In the genomic region with DNA sequence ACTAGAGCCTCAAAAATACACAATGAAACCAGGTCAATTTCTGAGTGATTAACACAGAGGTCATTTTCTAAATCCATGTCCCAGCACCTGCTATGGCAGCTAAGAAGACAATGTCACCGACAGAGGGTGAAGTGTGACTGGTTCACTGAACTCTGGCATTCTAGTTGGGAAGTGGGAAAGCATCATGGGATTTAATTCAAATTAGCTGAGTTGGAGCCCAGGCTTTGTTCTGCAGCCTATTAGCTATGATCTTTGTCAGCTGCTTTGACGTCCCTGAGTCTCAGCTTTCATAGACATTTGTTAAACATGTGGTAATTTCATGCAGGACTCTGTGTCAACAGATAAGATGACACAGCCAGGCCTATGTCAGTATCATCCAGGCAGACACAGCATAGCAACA, we compare ENCODE assay signal across 27 mouse cellular contexts. TPM values are rescaled to one million over a fixed set of nuclear protein-coding genes. Genes with fewer than 3 reads are reported as not detected.
DNase-seq lines count a peak whose midpoint lies in the region; ATAC-seq and TF ChIP-seq lines count a peak whose summit lies in the region.
"Had no signal": no experiment of that assay in that cellular context is flagged by ENCODE, and none has a peak within 500 bp of the region (broad histone marks: within the 10 kb centered on the region; RNA-seq: fewer than 3 reads in every experiment).

No protein-coding gene starts in this region.

- H3K27me3 ChIP-seq in embryonic facial prominence, embryonic 14.5 days (replicated peaks; ENCODE audit: control insufficient read depth, insufficient read depth, low read length): no peaks in the 10 kb centered on the region
- H3K27me3 ChIP-seq in embryonic facial prominence, embryonic 10.5 days (replicated peaks; ENCODE audit: low read depth, poor library complexity, severe bottlenecking): no peaks in the 10 kb centered on the region
- H3K27me3 ChIP-seq in midbrain, embryonic 11.5 days (ENCODE audit: control insufficient read depth, insufficient read depth, low read length): no peaks in the 10 kb centered on the region
- no peaks in the 10 kb centered on the region for H3K27me3 ChIP-seq in midbrain, postnatal 0 days (ENCODE audit: insufficient read depth, low read length)
- H3K27me3 ChIP-seq: embryonic facial prominence, embryonic 13.5 days; heart, embryonic 12.5 days; heart, embryonic 15.5 days; hindbrain, embryonic 15.5 days had no signal

- H3K4me3 ChIP-seq in embryonic facial prominence, embryonic 14.5 days (ENCODE audit: low read depth, low read length): no peak overlapping the region
- H3K4me3 ChIP-seq in embryonic facial prominence, embryonic 10.5 days: no peak overlapping the region
- H3K4me3 ChIP-seq in midbrain, embryonic 11.5 days (ENCODE audit: low read depth, low read length): no peak overlapping the region
- H3K4me3 ChIP-seq in midbrain, postnatal 0 days (ENCODE audit: low read depth, low read length): no peak overlapping the region
- H3K4me3 ChIP-seq: embryonic facial prominence, embryonic 13.5 days; forebrain, embryonic 10.5 days; heart, embryonic 12.5 days; heart, embryonic 15.5 days; hindbrain, embryonic 10.5 days; hindbrain, embryonic 15.5 days had no signal

- no peak for ATAC-seq in embryonic facial prominence, embryonic 14.5 days (ENCODE audit: low read depth)
- ATAC-seq in midbrain, embryonic 11.5 days (ENCODE audit: low FRiP score): peak; percentile 61
- ATAC-seq in midbrain, postnatal 0 days (ENCODE audit: low FRiP score): no peak
- ATAC-seq: activated CD4-positive, CD25-positive, alpha-beta regulatory T cell, adult 4 months; forebrain, embryonic 14.5 days had no signal

- TF ChIP-seq POLR2A in brain, embryonic 14.5 days (IDR thresholded peaks at IDR 0.05; ENCODE audit: borderline replicate concordance, extremely low read depth, insufficient read depth, insufficient read length, poor library complexity, severe bottlenecking): no peak

- H3K36me3 ChIP-seq in embryonic facial prominence, embryonic 14.5 days (ENCODE audit: control insufficient read depth, insufficient read depth, low read length): no peaks in the 10 kb centered on the region
- H3K36me3 ChIP-seq in embryonic facial prominence, embryonic 10.5 days (replicated peaks): no peaks in the 10 kb centered on the region
- H3K36me3 ChIP-seq in midbrain, embryonic 11.5 days (ENCODE audit: control insufficient read depth, insufficient read depth, low read length): no peaks in the 10 kb centered on the region
- H3K36me3 ChIP-seq in midbrain, postnatal 0 days (ENCODE audit: insufficient read depth, low read length): no peaks in the 10 kb centered on the region
- H3K36me3 ChIP-seq: embryonic facial prominence, embryonic 13.5 days; forebrain, embryonic 10.5 days; heart, embryonic 12.5 days; heart, embryonic 15.5 days; hindbrain, embryonic 10.5 days; hindbrain, embryonic 15.5 days had no signal

- no peak overlapping the region for H3K4me2 ChIP-seq in embryonic facial prominence, embryonic 14.5 days (ENCODE audit: low read depth, low read length)
- H3K4me2 ChIP-seq in midbrain, embryonic 11.5 days: no peak overlapping the region
- H3K4me2 ChIP-seq in midbrain, postnatal 0 days (ENCODE audit: low read depth, low read length, poor library complexity, severe bottlenecking): no peak overlapping the region
- H3K4me2 ChIP-seq: embryonic facial prominence, embryonic 13.5 days; heart, embryonic 12.5 days; heart, embryonic 15.5 days; hindbrain, embryonic 15.5 days had no signal

- H3K27ac ChIP-seq in embryonic facial prominence, embryonic 14.5 days (replicated peaks; ENCODE audit: low read depth, low read length): no peak overlapping the region
- no peak overlapping the region for H3K27ac ChIP-seq in embryonic facial prominence, embryonic 10.5 days (replicated peaks)
- H3K27ac ChIP-seq in midbrain, embryonic 11.5 days (ENCODE audit: low read depth, low read length): no peak overlapping the region
- H3K27ac ChIP-seq in midbrain, postnatal 0 days (ENCODE audit: low read depth, low read length): no peak overlapping the region
- H3K27ac ChIP-seq: embryonic facial prominence, embryonic 13.5 days; forebrain, embryonic 10.5 days; heart, embryonic 15.5 days; hindbrain, embryonic 10.5 days; hindbrain, embryonic 15.5 days had no signal

- peak; percentile 38 for DNase-seq in embryonic facial prominence, embryonic 14.5 days (ENCODE audit: low spot score)
- DNase-seq in embryonic facial prominence, embryonic 10.5 days (ENCODE audit: low spot score): no peak
- DNase-seq in midbrain, embryonic 11.5 days (ENCODE audit: low spot score, missing footprints): no peak
- no peak for DNase-seq in midbrain, postnatal 0 days (ENCODE audit: low spot score)
- DNase-seq in brain, embryonic 14.5 days (ENCODE audit: low read depth): peak; percentile 10
- DNase-seq in urinary bladder, postnatal 10 days (ENCODE audit: low spot score): no peak
- DNase-seq: adrenal gland, adult 8-10 months; adrenal gland, postnatal 25 days; cerebellum, adult 18-20 months; cerebellum, adult 9-11 months; cerebellum, postnatal 25 days; gastrocnemius, postnatal 25 days; heart, adult 18-20 months; heart, postnatal 10 days; heart, postnatal 36 days had no signal

- TF ChIP-seq CTCF in midbrain, postnatal 0 days (IDR thresholded peaks at IDR 0.05): no peak
- TF ChIP-seq CTCF in brain, embryonic 14.5 days (IDR thresholded peaks at IDR 0.05; ENCODE audit: borderline replicate concordance, extremely low read depth, insufficient read depth, insufficient read length): no peak

- 32% methylated on average over 2 of the region's 2 CpGs for WGBS in embryonic facial prominence, embryonic 14.5 days
- 54% methylated on average over 2 of the region's 2 CpGs for WGBS in embryonic facial prominence, embryonic 10.5 days
- WGBS in midbrain, embryonic 11.5 days: 24% methylated on average over 2 of the region's 2 CpGs
- WGBS in midbrain, postnatal 0 days: 15% methylated on average over 2 of the region's 2 CpGs

- H3K9ac ChIP-seq in embryonic facial prominence, embryonic 14.5 days (ENCODE audit: low read depth, low read length): no peak overlapping the region
- no peak overlapping the region for H3K9ac ChIP-seq in midbrain, embryonic 11.5 days (ENCODE audit: low read length)
- H3K9ac ChIP-seq in midbrain, postnatal 0 days (replicated peaks; ENCODE audit: low read length, poor library complexity, severe bottlenecking): no peak overlapping the region
- H3K9ac ChIP-seq: embryonic facial prominence, embryonic 13.5 days; heart, embryonic 12.5 days; heart, embryonic 15.5 days; hindbrain, embryonic 15.5 days had no signal

- H3K9me3 ChIP-seq in embryonic facial prominence, embryonic 14.5 days (ENCODE audit: control insufficient read depth, low read length): 0 out of 2 replicates have a peak, but pooled peaks cover 5% of the 10 kb centered on the region
- H3K9me3 ChIP-seq in embryonic facial prominence, embryonic 10.5 days: no peaks in the 10 kb centered on the region
- H3K9me3 ChIP-seq in midbrain, embryonic 11.5 days (ENCODE audit: control insufficient read depth, low read length): no peaks in the 10 kb centered on the region
- no peaks in the 10 kb centered on the region for H3K9me3 ChIP-seq in midbrain, postnatal 0 days (ENCODE audit: low read length)
- H3K9me3 ChIP-seq: embryonic facial prominence, embryonic 13.5 days; forebrain, embryonic 10.5 days; heart, embryonic 12.5 days; heart, embryonic 15.5 days; hindbrain, embryonic 10.5 days; hindbrain, embryonic 15.5 days had no signal

- H3K4me1 ChIP-seq in embryonic facial prominence, embryonic 14.5 days (ENCODE audit: control insufficient read depth, insufficient read depth, low read length): no peaks in the 10 kb centered on the region
- H3K4me1 ChIP-seq in embryonic facial prominence, embryonic 10.5 days: peaks cover 7% of the 10 kb centered on the region
- no peaks in the 10 kb centered on the region for H3K4me1 ChIP-seq in midbrain, embryonic 11.5 days (ENCODE audit: control insufficient read depth, insufficient read depth, low read length)
- H3K4me1 ChIP-seq in midbrain, postnatal 0 days (ENCODE audit: insufficient read depth, low read length): no peaks in the 10 kb centered on the region
- H3K4me1 ChIP-seq: embryonic facial prominence, embryonic 13.5 days; heart, embryonic 12.5 days; heart, embryonic 15.5 days; hindbrain, embryonic 15.5 days had no signal

RNA-seq across cellular contexts. Expression of a gene that starts 5.1 kb away (rescaled TPM):
- polyA plus RNA-seq in embryonic facial prominence, embryonic 14.5 days (2014; fragmentation: Nextera tagmentation; extraction: Ambion mirVana): 0.14 TPM in 1 of 2 replicates, not detected in the other
- polyA plus RNA-seq in embryonic facial prominence, embryonic 10.5 days (2016; fragmentation: Nextera tagmentation; extraction: Ambion mirVana): not detected in 2 replicates
- polyA plus RNA-seq in midbrain, embryonic 11.5 days (2014; fragmentation: Nextera tagmentation; extraction: Ambion mirVana): not detected in 2 replicates
- total RNA-seq in midbrain, postnatal 0 days (2014; rRNA removed): not detected in 2 replicates
- polyA plus RNA-seq in midbrain, postnatal 0 days (2015; fragmentation: Nextera tagmentation; extraction: Ambion mirVana): not detected in 2 replicates
- not detected in 2 replicates for polyA plus RNA-seq in brain, embryonic 14.5 days (2012; rRNA removed)
- total RNA-seq: adrenal gland, adult 8-10 months; adrenal gland, postnatal 25 days; common myeloid progenitor, adult 5-6 weeks; ES-E14; gastrocnemius, adult 8-10 months; gastrocnemius, postnatal 25 days; heart, adult 18-20 months; heart, postnatal 10 days; heart, postnatal 36 days had no signal
- polyA plus RNA-seq: activated CD4-positive, CD25-positive, alpha-beta regulatory T cell, adult 4 months; embryonic facial prominence, embryonic 13.5 days; forebrain, embryonic 10.5 days; forebrain, embryonic 14.5 days; heart, embryonic 12.5 days; heart, embryonic 15.5 days; hindbrain, embryonic 10.5 days; hindbrain, embryonic 15.5 days; intestine, embryonic 14.5 days had no signal

Comparison
In these comparisons a context has a peak if more than half of its experiments do, and no peak if none do; other contexts are left out.
1. DNase-seq: peak in embryonic facial prominence, embryonic 14.5 days (single experiment) and brain, embryonic 14.5 days (single experiment); none in embryonic facial prominence, embryonic 10.5 days (single experiment), midbrain, embryonic 11.5 days (single experiment), midbrain, postnatal 0 days (single experiment) and urinary bladder, postnatal 10 days (single experiment).